Mouse (Mus musculus) liver, adult 2 months (tissue): ENCODE results near the gene Trabd2b.

Experiments
- CTCF ChIP-seq: fragments of 200-500 bp; IDR thresholded peaks from 2 replicates; pipeline ENCODE4 v1.5.1; 2011; ENCODE audit warnings: low read depth, low read length, control low read depth
- POLR2A ChIP-seq: fragments of 200-500 bp; IDR thresholded peaks from 2 replicates; pipeline ENCODE4 v1.6.1; 2011; ENCODE audit warnings: low read length, control low read depth; ENCODE audit not compliant: insufficient read depth; ENCODE audit errors: extremely low read depth

GRCm38 (mm10) chr4:114387527-114388135, 18.9 kb upstream of the Trabd2b start:
- TF ChIP-seq CTCF (no peak), POLR2A (no peak)
